Mouse (Mus musculus) hematopoietic stem cell, adult 5-6 weeks (primary cell): ENCODE data around the gene Mindy2. TPM values are rescaled to one million over a fixed set of nuclear protein-coding genes. Genes with fewer than 3 reads are reported as not detected.
"Not testable (repeated sequence)": the region's sequence is repeated elsewhere in the genome, so short reads cannot be mapped to it uniquely, and the experiment has no call there.

Source experiments
- ATAC-seq, 2 experiments: fragments of 125-278 bp in 1 of 2; replicated peaks in 1 of 2; 2 replicates each; pipeline ENCODE4 v1.8.0; 2016 to 2017; ENCODE audit warnings: inconsistent platforms in 2 of 2, mild to moderate bottlenecking in 2 of 2, moderate number of reproducible peaks in 2 of 2, low read depth in 1 of 2, moderate TSS enrichment in 1 of 2; ENCODE audit not compliant: low FRiP score in 2 of 2, poor library complexity in 2 of 2, severe bottlenecking in 2 of 2, insufficient read depth in 1 of 2, low TSS enrichment in 1 of 2
- total RNA-seq: library from RNA; stranded (forward); fragments of 172-1452, 232-1000 nt; gene quantifications from 2 replicates; pipeline ENCODE4 v1.2.3, GENCODE M21; 2017

Gene Mindy2
- total RNA-seq, 1 experiment from 2014 or later: 17.7 TPM

DNA sequence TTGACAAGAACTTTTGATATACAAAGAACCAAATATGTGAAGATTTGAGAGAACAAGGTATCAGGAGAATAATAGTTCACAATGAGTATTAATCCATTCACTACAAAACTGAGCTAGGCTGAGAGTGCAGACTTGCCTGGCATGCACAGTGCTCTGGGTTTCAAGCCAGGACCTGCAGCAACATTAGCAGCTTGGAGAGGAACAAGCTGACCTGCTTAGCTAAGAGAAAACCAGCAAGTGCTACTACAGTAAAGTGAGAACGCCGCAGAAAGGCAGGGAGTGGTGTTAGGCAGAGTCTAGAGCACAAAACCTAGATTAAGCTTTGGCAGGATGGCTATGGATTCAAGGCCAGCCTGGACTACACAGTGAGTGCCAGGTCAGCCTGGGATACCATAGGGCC is 27.3 kb downstream of the Mindy2 start:
- ATAC-seq: no peak

DNA sequence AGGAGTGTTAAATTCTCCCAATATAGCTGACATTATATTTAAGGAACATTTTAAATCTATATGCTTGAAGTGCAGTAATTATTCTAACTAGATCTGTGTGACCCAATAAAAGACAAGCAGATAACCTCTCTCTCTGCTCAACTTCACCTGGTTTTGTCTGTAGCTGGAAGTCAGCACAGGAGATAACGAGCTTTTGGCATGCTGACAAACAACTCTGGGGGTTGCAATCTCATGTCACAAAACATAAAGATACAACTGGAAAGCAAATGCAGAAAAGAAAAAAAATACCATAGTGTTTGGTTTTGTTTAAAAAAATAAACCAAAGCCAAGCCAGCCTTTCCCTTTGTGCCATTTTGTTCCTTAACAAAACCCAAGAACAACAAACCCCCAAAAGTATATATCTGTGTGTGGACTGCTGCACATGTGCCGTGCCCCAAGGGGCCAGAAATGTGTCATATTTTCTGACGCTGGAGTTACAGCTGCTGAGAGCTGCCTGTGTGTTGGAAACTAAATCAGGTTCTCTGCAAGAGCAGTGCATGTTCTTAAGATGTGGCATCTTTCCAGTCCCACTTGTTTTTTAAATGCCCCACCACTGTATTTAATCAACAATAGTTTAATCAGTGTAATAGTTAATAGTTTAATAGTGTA is 45.8 kb downstream of the Mindy2 start:
- no peak for ATAC-seq

DNA sequence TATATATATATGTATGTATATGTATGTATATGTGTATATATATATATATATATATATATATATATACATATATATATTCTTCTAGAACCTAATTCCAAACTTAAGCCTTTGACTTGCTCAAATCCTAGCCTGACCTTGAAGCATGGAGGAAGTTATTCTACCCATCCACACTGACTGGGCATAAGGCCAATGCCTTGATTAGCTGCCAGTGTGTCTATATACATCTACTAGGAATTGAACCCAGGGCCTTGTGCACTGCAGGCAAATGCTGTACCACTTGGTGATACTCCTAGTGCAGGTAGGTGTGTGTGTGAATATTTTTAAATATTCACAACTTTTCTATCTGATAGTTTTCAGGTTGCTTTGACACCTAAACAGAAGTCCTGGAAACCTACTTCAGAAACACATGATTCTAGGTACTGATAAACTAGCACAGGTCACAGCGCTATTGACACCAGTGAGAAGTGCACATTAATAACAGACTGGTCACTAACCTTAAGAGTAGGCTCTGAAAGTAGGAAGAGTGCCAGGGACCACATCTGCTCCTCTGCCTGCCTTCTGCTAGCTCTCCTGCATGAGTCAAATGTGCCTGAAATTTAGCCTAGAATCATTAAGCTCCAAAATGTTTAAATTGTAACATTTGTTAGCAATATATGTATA is 54.7 kb downstream of the Mindy2 start:
- no peak for ATAC-seq

DNA sequence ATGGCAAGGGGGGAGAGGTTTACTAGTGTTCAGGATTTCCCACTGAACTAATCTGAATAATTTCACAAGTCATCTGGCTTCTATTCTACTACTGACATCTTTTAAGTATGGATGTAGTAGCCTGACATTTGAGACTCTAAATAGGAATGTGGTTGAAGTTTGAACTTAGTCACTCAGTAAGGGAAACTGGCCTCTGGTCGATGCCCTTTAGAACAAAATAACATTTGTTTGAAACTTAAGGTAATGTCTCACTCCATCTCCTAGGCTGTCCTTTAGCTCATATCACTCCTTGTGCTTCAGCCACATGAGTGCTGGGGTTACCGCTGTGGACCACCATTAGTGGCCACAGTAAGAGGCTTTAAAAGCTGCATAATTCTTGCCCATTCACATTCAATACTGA is 58.7 kb downstream of the Mindy2 start:
- no peak for ATAC-seq

DNA sequence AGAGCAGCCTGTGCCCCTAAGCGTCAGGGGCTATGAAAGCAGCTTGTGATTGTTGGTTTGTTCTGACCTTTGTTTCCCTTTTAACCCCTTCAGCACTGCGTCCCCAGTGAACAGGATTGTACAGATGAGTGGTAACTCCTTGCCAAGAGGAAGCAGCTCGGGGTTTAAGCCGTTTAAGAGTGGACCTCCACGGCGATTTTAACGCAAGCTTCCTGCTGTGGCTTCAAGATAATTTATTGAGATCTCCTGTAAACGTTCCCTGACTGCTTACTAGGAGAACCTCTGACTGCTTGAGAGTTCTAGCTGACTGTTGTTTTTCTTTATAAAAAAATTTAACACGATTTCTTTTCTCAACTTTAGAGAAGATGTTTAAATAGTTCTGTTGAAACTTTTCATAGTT is 65.5 kb downstream of the Mindy2 start:
- peak; percentile 54 to 57 for ATAC-seq

DNA sequence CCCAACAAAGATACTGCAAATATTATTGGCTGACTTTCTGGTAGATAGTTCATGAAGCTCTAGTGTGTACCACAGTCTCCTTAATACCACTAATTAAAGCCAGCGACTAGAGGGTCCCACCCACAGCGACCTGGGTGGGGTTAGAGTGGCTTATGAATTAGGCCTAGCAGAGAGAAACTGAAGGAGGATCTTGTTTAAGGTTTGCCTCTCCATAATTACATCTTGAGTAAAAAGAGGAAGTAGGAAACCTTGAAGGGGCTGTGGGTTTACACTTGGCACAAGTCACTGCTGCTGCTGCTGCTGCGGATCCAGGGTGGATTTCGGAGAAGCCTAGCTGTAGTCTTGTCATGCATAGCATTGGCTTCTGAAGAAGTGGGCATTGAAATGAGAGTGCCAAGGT is 66.2 kb downstream of the Mindy2 start:
- peak; percentile 90 to 92 for ATAC-seq

DNA sequence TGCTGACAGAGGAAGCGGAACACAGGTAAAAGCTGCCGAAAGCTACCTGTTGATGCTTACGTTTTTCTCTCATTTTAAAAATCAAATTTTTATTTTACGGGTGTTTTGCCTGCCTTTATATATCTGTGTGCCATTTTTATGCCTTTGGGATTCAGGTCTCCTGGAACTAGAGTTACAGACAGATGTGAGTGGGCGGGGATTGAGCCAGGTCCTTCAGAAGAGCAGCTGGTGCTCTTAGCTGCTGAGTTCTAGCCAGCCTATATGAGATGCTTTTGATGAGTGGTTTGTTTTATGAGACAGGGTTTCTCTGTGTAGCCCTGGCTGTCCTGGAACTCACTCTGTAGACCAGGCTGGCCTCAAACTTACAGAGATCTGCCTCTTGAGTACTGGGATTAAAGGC is 69.8 kb downstream of the Mindy2 start:
- no peak for ATAC-seq

DNA sequence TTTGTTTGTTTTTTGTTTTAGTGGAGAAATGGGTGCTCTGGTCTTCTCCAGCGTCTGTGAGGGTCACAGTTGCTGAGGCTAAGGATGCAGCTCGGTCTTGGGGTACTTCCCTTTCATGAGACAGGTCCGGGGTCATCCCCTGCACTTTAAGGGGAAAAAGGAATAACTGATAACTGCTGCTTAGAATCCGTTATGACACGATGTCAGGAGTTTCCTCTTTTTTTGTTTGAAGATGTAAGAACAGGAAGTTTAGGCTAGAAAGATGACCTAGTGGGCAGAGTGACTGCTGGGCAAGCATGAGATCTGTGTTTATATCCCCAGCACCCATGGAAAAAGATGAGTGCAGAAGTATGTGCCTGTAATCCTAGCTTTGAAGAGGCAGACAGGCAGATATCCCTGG is 71.8 kb downstream of the Mindy2 start:
- peak; percentile 58 to 68 for ATAC-seq

DNA sequence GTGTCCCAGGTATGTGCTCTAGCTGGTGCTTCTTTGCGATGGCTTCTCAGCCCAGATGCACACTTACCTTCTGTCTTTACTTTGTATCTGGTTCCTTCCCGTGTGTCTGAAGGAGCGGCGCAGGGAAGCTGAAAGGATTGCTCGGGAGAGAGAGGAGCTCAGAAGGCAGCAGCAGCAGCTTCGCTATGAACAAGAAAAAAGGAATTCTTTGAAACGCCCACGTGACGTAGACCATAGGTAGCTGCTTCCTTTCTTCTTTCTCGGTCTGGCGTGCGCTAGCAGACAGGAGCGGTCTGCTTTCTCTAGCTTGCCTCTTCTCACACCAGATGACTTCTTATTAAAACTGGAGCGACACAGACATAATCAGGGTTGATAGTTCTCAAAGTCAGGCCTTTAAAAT is 72.3 kb downstream of the Mindy2 start:
- no peak for ATAC-seq

DNA sequence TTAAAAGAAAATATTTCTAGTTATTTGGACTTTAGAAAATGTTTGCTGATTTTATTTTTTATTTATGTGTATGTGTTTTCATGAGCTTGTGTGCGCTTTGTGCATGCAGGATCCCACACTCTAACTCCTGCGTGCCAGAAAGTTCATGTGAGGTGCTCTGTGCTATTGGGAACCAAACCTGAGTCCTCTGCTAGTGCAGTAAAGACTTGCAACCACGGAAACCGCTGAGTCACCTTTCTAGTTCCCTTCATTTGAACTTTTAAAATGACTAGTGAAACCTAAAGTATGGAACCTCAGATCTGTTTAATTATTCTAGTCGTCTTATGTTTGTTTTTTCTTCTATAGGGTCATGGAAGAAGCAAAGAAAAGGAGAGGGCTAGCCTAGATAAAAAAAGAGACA is 76.0 kb downstream of the Mindy2 start:
- ATAC-seq: no peak

DNA sequence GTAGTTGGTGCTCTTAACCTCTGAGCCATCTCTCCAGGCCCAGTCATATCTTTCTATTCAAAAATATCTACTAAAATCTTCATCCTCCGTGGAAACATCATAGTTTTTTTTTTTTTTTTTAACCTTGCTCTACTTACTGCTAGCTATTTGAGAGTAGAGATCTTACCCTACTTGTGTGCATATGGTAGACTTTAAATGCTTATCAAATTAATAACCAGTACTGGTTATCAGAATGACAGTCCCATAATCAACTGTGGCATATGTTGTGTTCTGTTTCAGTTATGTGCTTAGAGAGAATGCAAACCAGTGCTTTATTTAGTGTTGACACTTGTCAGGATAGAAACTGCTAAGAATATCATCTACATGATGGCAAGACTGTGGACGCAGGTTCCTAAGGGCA is 78.9 kb downstream of the Mindy2 start:
- no peak for ATAC-seq

DNA sequence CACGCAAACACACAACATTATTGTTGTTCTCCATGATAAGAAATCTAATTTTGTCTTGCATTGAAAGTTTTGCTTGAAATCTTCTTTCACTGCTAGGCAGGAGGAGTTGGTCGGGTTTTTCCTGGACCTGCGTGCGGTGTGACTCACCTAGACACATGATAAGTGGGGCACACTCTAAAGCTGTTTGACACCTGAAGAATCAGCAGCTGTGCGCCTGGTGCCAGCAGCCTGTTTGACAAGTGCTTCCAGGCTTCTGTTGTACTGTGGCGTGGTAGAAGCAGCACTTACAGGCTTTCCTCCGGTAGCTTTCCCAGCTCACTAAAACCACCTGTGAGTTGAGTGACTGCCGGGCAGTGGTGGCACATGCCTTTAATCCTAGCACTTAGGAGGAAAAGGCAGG is 86.6 kb downstream of the Mindy2 start:
- ATAC-seq: no peak

DNA sequence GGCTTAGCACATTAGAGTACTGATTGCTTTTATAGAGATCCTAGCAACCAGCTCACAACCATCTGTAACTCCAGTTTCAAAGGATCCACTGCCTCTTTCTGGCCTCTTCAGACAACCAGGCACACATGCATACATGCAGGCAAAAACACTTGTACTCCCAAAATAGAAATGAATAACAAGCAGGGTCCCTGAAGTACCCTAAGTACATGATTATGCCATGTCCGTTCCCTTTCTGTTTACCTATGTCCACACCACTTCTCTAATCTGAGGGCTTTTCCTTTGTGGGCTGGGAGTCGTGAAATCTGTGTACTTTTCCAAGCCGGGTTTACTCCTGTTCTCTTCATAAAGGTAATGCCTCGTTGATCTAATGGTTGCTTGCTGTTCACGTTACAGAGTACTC is 89.3 kb downstream of the Mindy2 start:
- ATAC-seq: no peak

DNA sequence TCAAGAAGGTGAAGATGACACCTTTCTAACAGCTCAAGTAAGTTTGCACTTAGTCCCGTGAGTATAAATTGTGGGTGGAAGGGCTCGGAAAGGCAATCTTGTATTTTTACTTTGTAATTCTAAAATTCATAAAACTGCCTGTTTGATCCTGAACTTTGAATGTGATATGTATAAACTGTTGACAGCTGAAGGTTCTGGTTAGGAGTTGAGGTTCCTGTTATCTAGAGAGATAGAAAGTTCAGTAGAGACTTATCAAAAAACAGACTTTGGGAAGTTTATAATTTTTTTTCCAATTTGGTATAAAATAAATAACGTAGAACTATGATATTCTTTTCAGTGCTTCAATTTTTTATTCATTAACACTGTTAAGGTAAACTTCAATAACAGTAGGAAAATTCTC is 94.1 kb downstream of the Mindy2 start:
- ATAC-seq: no peak

DNA sequence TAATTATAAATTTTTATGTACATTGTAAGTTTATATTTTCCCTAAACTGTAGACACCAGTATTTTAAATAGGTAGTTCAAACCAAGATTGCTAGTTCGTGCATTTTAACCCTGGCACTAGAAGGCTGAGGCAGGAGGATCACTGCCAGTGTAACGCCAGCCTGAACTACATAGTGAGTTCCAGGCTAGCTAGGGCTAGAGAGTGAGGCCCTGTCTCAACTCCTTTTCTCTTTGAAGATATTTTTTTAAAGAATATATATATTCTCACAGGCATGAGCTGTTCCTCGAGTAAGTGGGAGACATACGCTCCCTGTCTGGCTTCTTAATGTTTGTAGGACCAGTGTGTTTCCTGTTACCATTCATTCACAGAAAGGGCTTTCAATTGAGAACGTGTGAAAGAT is 100.2 kb downstream of the Mindy2 start:
- no peak for ATAC-seq

DNA sequence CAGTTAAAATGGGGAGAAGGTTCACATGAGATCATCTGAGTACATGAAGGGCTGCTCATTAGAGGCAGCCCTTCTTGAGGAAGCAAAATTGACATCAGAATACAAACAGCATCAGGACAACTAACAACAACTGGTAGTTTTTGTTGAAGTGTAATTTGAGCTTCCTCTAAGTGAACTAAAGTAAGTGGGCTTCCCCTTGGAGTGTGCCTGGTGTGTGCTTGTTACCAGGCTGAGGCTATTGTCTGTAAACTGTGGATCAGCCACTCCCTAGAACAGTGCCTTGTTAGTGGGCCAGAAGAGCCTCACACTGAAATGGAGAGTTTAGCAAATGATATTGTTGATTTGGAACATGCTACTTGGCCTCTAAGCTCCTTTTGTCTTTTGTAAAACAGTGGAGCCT is 101.5 kb downstream of the Mindy2 start:
- ATAC-seq: no peak

DNA sequence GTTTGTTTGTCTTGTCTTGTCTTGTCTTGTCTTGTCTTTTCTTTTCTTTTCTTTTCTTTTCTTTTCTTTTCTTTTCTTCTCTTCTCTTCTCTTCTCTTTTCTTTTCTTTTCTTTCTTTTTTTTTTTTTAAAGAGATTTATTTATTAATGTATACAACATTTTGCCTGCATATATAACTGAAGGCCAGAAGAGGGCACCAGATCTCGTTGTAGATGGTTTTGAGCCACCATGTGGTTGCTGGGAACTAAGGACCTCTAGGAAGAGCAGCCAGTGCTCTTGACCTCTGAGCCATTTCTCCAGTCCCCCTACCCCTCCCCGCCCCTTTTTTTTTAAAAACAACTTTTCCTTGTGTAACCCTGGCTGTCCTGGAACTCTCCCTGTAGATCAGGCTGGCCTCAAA is 104.7 kb downstream of the Mindy2 start:
- not testable (repeated sequence) for ATAC-seq

DNA sequence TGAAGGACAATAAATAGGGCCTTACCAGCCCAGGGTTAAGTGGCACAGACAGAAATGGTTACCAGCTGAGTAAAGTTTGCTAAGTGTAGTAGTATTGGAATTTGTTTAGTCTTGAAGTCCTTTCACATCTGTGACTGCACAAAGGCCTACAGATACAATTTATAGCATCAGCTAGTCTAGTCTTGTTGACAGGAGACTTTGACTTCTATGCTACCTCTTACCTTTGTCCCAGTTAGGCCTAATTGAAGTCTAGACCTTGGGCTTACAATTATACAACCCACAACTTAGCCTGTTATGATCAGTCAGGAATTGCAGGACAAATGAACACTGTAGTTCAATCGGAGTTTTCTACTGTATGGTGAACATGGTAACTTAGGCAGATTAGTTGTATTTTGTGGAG is 105.5 kb downstream of the Mindy2 start:
- ATAC-seq: no peak
